Mouse (Mus musculus) heart, postnatal 0 days (tissue): Measurements from ENCODE around the gene Gabbr2. TPM values are rescaled to one million over a fixed set of nuclear protein-coding genes. Genes with fewer than 3 reads are reported as not detected.

Experiments
- ATAC-seq: fragments of 200-750 bp; cut with Nextera tagmentation; 2 replicates; pipeline ENCODE4 v1.8.0; 2017; ENCODE audit warnings: low read depth, moderate number of reproducible peaks, moderate library complexity; ENCODE audit not compliant: insufficient read depth
- DNase-seq: peaks from one replicate; pipeline ENCODE4 v3.0.0-alpha.2; 2016; ENCODE audit warnings: low spot score
- H3K27ac ChIP-seq: fragments of 300-500 bp; sonication (generic); 2 replicates; pipeline ENCODE4 v1.5.1; 2014; ENCODE audit warnings: low read depth, mild to moderate bottlenecking
- H3K27me3 ChIP-seq: fragments of 300-500 bp; sonication (generic); 2 replicates; pipeline ENCODE4 v1.6.1; 2014; ENCODE audit warnings: low read length, mixed read lengths; ENCODE audit not compliant: control insufficient read depth, insufficient read depth
- H3K36me3 ChIP-seq: fragments of 300-500 bp; sonication (generic); replicated peaks from 2 replicates; pipeline ENCODE4 v1.6.1; 2014; ENCODE audit warnings: low read length, mixed read lengths; ENCODE audit not compliant: control insufficient read depth, insufficient read depth
- H3K4me1 ChIP-seq: fragments of 300-500 bp; sonication (generic); 2 replicates; pipeline ENCODE4 v1.6.1; 2014; ENCODE audit warnings: antibody characterized with exemption; ENCODE audit not compliant: control insufficient read depth, insufficient read depth
- H3K4me2 ChIP-seq: fragments of 300-500 bp; sonication (generic); 2 replicates; pipeline ENCODE4 v1.6.1; 2014; ENCODE audit warnings: low read depth, mild to moderate bottlenecking, low read length, moderate library complexity
- H3K4me3 ChIP-seq: fragments of 300-500 bp; sonication (generic); 2 replicates; pipeline ENCODE4 v1.5.1; 2014; ENCODE audit warnings: low read depth, low read length
- H3K9ac ChIP-seq: fragments of 300-500 bp; sonication (generic); replicated peaks from 2 replicates; pipeline ENCODE4 v1.6.1; 2014; ENCODE audit warnings: low read depth, low read length, mixed read lengths
- H3K9me3 ChIP-seq: fragments of 300-500 bp; sonication (generic); replicated peaks from 2 replicates; pipeline ENCODE4 v1.6.1; 2016; ENCODE audit warnings: low read length; ENCODE audit not compliant: control insufficient read depth
- CTCF ChIP-seq: IDR thresholded peaks from 2 replicates; pipeline ENCODE4 v1.5.1; 2016; ENCODE audit warnings: antibody characterized with exemption, control low read depth, low read depth
- EP300 ChIP-seq: IDR thresholded peaks from 2 replicates; pipeline ENCODE4 v1.6.1; 2016; ENCODE audit warnings: antibody characterized with exemption, low read depth
- WGBS: fragments of 180-500 bp; shearing (Covaris S2); extraction: QIAGEN DNeasy Blood & Tissue Kit; methylation state at CpG from one replicate; pipeline ENCODE4 v1.1.7; 2014; 5-methylcytosine and 5-hydroxymethylcytosine counted together
- polyA plus RNA-seq: library from polyadenylated mRNA; unstranded; fragments of >200 nt; fragmentation: Nextera tagmentation; extraction: Ambion mirVana; gene quantifications from 2 replicates; pipeline ENCODE4 v1.2.1, GENCODE M21; 2015
- total RNA-seq: library from RNA; depleted of rRNA; stranded (reverse); fragments of >200 nt; gene quantifications from 2 replicates; pipeline ENCODE4 v1.2.3, GENCODE M21; 2014; ENCODE audit warnings: low replicate concordance

Gene Gabbr2
- total and polyA plus RNA-seq, 2 experiments from 2014 or later, result 0.07 TPM; not detected in 1

DNA sequence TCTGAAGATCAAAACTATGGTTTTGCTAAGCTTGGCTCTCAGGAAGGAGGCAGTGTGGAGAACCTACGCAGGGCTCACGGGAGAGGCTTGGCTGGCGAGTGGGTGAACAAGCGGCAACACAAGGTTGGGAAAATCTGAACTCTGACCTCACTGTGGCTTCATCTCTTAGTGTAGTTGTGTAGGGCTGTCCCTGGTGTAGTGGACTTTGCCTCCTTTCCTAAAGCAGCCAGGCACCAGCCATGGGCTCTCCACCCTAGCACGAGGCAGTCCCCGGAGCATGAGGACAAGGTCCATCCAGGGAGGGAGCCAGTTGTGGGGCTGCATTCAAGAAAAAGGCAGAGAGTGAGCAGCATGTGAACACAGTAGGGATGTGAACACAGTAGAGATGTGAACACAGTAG is 31.9 kb downstream of the Gabbr2 start:
- Histone ChIP-seq H3K4me1 (no peaks in the 10 kb centered on the region), H3K36me3 (no peaks in the 10 kb centered on the region), H3K4me3 (no peak overlapping the region), H3K27ac (no peak overlapping the region), H3K27me3 (0 out of 2 replicates have a peak, but pooled peaks cover 3% of the 10 kb centered on the region), H3K9ac (no peak overlapping the region), H3K4me2 (no peak overlapping the region), H3K9me3 (no peaks in the 10 kb centered on the region)
- 90% methylated on average over 6 of the region's 6 CpGs for WGBS
- ATAC-seq, result no peak
- TF ChIP-seq EP300 (no peak), CTCF (no peak)
- DNase-seq, result no peak

DNA sequence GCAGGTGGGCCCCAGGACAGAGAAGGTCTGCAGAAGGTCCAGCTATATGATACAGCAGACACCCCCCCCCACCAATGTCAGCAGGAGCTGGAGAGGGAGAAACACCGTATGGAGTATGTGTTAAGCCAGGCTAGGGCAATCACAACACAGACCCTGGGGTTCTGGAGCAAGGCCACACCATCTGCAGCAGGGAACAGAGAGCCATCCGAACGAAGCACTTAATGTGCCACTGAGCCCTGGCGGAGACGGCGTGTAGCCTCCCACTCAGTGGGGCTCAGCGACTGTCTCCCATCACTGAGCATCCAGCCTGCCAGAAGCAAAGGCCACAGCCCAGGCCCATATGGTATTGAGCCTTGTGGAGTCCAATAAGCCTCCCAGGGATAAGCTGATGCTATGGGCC is 33.7 kb downstream of the Gabbr2 start:
- no peak for DNase-seq
- Histone ChIP-seq H3K27me3 (0 out of 2 replicates have a peak, but pooled peaks cover 3% of the 10 kb centered on the region), H3K4me2 (no peak overlapping the region), H3K4me1 (no peaks in the 10 kb centered on the region), H3K36me3 (no peaks in the 10 kb centered on the region), H3K27ac (no peak overlapping the region), H3K9ac (no peak overlapping the region), H3K4me3 (no peak overlapping the region), H3K9me3 (no peaks in the 10 kb centered on the region)
- ATAC-seq, result no peak
- 77% methylated on average over 7 of the region's 7 CpGs for WGBS
- no peak for TF ChIP-seq EP300
- no peak for TF ChIP-seq CTCF

DNA sequence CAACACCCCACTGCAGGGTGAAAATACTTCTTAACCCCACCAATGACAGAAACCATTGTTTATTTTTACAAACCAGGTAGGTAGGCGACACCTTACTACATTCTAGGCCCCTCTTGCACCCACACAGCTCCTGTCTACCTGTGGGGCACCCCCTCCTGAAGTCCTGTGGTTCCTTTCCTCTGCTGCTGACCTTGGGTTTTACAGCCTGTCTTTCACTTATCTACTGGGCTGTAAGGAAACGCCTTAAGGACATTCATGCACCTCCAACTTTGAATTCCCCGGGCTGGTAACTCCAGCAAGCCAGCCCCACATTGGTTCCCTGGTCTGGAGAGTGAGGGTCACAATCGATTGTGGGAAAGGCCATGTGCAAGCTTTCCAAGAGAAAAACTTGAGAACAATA is 34.7 kb downstream of the Gabbr2 start:
- H3K9ac ChIP-seq, result no peak overlapping the region
- 0 out of 2 replicates have a peak, but pooled peaks cover 3% of the 10 kb centered on the region for H3K27me3 ChIP-seq
- H3K4me1 ChIP-seq, result no peaks in the 10 kb centered on the region
- H3K4me3 ChIP-seq, result no peak overlapping the region
- TF ChIP-seq CTCF, result no peak
- TF ChIP-seq EP300, result no peak
- H3K4me2 ChIP-seq, result no peak overlapping the region
- no peak overlapping the region for H3K27ac ChIP-seq
- ATAC-seq, result no peak
- 62% methylated on average over 4 of the region's 4 CpGs for WGBS
- no peaks in the 10 kb centered on the region for H3K9me3 ChIP-seq
- DNase-seq, result no peak
- H3K36me3 ChIP-seq, result no peaks in the 10 kb centered on the region

DNA sequence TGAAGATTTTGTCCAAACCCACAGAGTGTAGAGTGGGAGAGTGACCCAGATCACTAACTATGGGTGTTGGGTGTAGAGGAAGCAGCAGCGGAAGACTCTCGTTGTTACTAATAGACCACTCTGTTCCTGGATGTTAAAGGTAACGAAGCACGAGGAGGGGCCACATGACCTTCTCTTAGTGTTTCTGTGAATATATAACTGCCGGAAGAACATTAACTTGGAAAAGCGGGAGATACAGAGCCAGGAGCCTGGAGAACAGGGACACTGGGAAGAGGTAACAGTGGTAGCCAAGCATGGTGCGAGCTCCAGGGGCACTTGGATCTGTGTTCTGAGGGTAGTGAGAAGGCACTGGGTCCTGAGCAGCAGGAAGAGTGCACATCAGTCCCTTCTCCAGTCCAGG is 38.7 kb downstream of the Gabbr2 start:
- no peak overlapping the region for H3K4me2 ChIP-seq
- H3K4me3 ChIP-seq, result no peak overlapping the region
- no peaks in the 10 kb centered on the region for H3K9me3 ChIP-seq
- ATAC-seq, result no peak
- TF ChIP-seq CTCF, result no peak
- TF ChIP-seq EP300, result no peak
- DNase-seq, result no peak
- no peak overlapping the region for H3K9ac ChIP-seq
- H3K27me3 ChIP-seq, result no peaks in the 10 kb centered on the region
- H3K36me3 ChIP-seq, result no peaks in the 10 kb centered on the region
- H3K27ac ChIP-seq, result no peak overlapping the region
- whole genome bisulfite sequencing, result 87% methylated on average over 7 of the region's 7 CpGs
- no peaks in the 10 kb centered on the region for H3K4me1 ChIP-seq

GRCm38 (mm10) chr4:46952562-46952961 is 39.1 kb downstream of the Gabbr2 start:
- Histone ChIP-seq H3K4me1 (no peaks in the 10 kb centered on the region), H3K4me3 (no peak overlapping the region), H3K9me3 (no peaks in the 10 kb centered on the region), H3K4me2 (no peak overlapping the region), H3K36me3 (no peaks in the 10 kb centered on the region), H3K9ac (no peak overlapping the region), H3K27ac (no peak overlapping the region), H3K27me3 (no peaks in the 10 kb centered on the region)
- WGBS, result 82% methylated on average over 4 of the region's 4 CpGs
- ATAC-seq (no peak), DNase-seq (no peak)
- TF ChIP-seq EP300 (no peak), CTCF (no peak)

DNA sequence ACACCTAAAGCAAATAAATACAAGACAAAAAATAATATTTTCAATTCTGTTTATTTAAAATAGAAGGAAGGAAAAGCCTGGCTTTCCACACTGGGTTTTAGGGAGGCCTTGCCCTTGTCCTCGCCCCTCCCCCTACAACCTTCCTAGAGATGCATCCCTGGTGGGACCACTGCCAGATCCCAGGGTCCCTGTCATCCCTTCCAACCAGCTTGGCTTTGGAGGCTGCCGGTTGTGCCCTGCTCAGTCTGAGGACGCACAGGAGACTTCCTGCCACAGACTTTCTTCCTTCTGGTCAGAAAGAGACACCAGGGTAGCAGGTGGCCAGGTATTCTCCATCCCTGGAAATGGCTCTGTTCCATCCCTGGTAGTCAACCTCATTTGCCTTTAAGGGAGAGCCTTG is 57.4 kb downstream of the Gabbr2 start:
- no peak for ATAC-seq
- H3K4me1 ChIP-seq, result no peaks in the 10 kb centered on the region
- no peak overlapping the region for H3K27ac ChIP-seq
- H3K4me3 ChIP-seq, result no peak overlapping the region
- H3K9ac ChIP-seq, result no peak overlapping the region
- H3K27me3 ChIP-seq, result no peaks in the 10 kb centered on the region
- TF ChIP-seq EP300, result no peak
- no peak for TF ChIP-seq CTCF
- 71% methylated on average over 3 of the region's 3 CpGs for WGBS
- H3K4me2 ChIP-seq, result no peak overlapping the region
- no peaks in the 10 kb centered on the region for H3K9me3 ChIP-seq
- no peak for DNase-seq
- H3K36me3 ChIP-seq, result no peaks in the 10 kb centered on the region
